Mouse (Mus musculus) heart, embryonic 16.5 days (tissue): Measurements from ENCODE around the gene Bco2. TPM values are rescaled to one million over a fixed set of nuclear protein-coding genes. Genes with fewer than 3 reads are reported as not detected.

Experiments used
- ATAC-seq: fragments of 200-750 bp; cut with Nextera tagmentation; replicated peaks from 2 replicates; pipeline ENCODE4 v1.8.0; 2017; ENCODE audit warnings: moderate number of reproducible peaks; ENCODE audit not compliant: insufficient read depth, low FRiP score; ENCODE audit errors: extremely low read depth
- H3K27ac ChIP-seq: fragments of 300-500 bp; sonication (generic); 2 replicates; pipeline ENCODE4 v1.5.1; 2014; ENCODE audit warnings: mild to moderate bottlenecking, low read length, control low read depth, moderate library complexity
- H3K27me3 ChIP-seq: fragments of 300-500 bp; sonication (generic); 2 replicates; pipeline ENCODE4 v1.6.1; 2014; ENCODE audit warnings: low read length, mixed read lengths; ENCODE audit not compliant: control insufficient read depth, insufficient read depth
- H3K36me3 ChIP-seq: fragments of 300-500 bp; sonication (generic); 2 replicates; pipeline ENCODE4 v1.6.1; 2014; ENCODE audit not compliant: control insufficient read depth, insufficient read depth
- H3K4me1 ChIP-seq: fragments of 300-500 bp; sonication (generic); 2 replicates; pipeline ENCODE4 v1.6.1; 2014; ENCODE audit warnings: low read length, mixed read lengths; ENCODE audit not compliant: control insufficient read depth, insufficient read depth
- H3K4me2 ChIP-seq: fragments of 300-500 bp; sonication (generic); 2 replicates; pipeline ENCODE4 v1.6.1; 2014; ENCODE audit warnings: low read depth, mild to moderate bottlenecking, control low read depth, low read length
- H3K4me3 ChIP-seq: fragments of 300-500 bp; sonication (generic); 2 replicates; pipeline ENCODE4 v1.5.1; 2014; ENCODE audit warnings: mild to moderate bottlenecking, control low read depth, low read length
- H3K9ac ChIP-seq: fragments of 300-500 bp; sonication (generic); 2 replicates; pipeline ENCODE4 v1.6.1; 2014; ENCODE audit warnings: low read length, control low read depth
- H3K9me3 ChIP-seq: fragments of 300-500 bp; sonication (generic); replicated peaks from 2 replicates; pipeline ENCODE4 v1.6.1; 2016; ENCODE audit warnings: low read length; ENCODE audit not compliant: control insufficient read depth
- WGBS: fragments of 180-500 bp; shearing (Covaris S2); extraction: QIAGEN DNeasy Blood & Tissue Kit; methylation state at CpG from one replicate; pipeline ENCODE4 v1.1.7; 2014; 5-methylcytosine and 5-hydroxymethylcytosine counted together
- polyA plus RNA-seq: library from polyadenylated mRNA; unstranded; fragments of >200 nt; fragmentation: Nextera tagmentation; extraction: Ambion mirVana; gene quantifications from 2 replicates; pipeline ENCODE4 v1.2.1, GENCODE M21; 2015

Bco2 gene
- polyA plus RNA-seq, 1 experiment from 2014 or later = 0.21 TPM

DNA sequence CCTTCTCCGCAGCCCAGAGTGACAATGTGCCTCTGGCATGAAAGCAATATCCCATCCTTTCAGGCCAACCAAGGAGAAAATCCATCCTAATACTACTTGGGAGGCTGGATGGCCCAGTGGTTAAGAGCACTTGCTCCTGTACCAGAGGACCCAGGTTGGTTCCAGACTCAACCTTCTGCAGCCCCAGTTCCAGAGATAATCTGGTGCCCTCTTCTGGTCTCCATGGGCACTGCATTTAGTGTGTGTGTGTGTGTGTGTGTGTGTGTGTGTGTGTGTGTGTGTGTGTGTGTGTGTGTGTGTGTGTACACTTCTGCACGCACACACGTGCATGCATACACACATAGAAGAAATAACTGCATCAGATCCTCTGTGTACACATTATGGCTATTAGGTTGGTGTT, 38.6 kb upstream of the Bco2 start:
- H3K4me3 ChIP-seq = no peak overlapping the region
- WGBS = 71% methylated on average over 3 of the region's 3 CpGs
- no peaks in the 10 kb centered on the region for H3K9me3 ChIP-seq
- no peaks in the 10 kb centered on the region for H3K4me1 ChIP-seq
- H3K27me3 ChIP-seq = no peaks in the 10 kb centered on the region
- H3K4me2 ChIP-seq = no peak overlapping the region
- no peak overlapping the region for H3K9ac ChIP-seq
- peaks cover 32% of the 10 kb centered on the region for H3K36me3 ChIP-seq
- ATAC-seq = no peak
- H3K27ac ChIP-seq = no peak overlapping the region

DNA sequence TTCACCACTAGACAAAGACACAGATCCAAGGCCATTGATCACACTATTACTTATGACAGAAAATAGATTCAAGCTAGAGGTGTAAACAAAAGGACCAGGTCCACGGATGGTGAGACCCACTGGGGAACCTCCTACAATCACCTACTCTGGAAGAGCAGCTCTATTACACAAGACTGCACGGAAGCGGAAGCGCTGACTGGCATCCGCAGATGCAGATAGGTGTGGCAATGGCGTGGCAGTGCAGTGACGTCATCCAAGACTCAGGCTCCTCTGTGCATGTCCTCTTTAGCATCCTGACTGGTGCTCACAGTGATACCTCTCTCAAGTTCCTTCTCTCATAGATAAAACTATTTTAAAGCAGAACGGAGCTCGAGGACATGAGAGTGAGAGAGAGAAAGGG, 38.0 kb upstream of the Bco2 start:
- no peaks in the 10 kb centered on the region for H3K4me1 ChIP-seq
- H3K9me3 ChIP-seq = no peaks in the 10 kb centered on the region
- 79% methylated on average over 9 of the region's 9 CpGs for WGBS
- H3K9ac ChIP-seq = no peak overlapping the region
- peaks cover 26% of the 10 kb centered on the region for H3K36me3 ChIP-seq
- ATAC-seq = no peak
- H3K27me3 ChIP-seq = no peaks in the 10 kb centered on the region
- H3K27ac ChIP-seq = no peak overlapping the region
- no peak overlapping the region for H3K4me2 ChIP-seq
- H3K4me3 ChIP-seq = no peak overlapping the region

DNA sequence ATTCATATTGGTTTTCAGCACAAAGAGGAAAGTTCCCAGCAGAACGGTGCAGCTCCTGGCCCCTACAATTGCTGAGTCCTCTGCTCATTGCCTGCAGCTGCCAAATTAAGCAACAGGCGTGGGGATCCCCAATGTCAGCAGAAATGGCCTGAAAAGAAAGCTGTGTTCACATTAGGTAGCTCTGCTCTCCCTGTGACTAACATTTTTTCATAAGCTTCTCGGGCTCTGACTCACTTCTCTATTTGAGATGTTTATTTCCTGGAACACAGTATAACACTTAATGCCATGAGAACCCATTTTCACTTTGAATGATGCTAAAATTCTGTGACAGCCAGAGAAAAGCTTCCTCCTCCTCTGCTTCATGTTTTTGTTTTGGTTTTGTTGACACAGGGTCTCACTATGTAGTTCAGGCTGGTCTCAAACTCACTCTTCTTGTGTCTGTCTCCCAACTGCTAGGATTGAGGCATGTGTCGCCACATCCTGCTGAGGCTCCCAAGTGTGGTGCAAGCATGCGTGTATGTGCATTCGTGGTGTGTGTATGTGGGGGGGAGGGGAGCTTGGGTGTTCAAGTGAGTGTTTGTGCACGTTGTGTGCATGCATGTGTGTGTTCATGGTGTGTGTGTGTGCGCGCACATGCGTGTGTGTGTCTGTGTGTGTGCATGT, 36.0 kb upstream of the Bco2 start:
- no peak overlapping the region for H3K4me3 ChIP-seq
- ATAC-seq = no peak
- 72% methylated on average over 10 of the region's 10 CpGs for WGBS
- peaks cover 9% of the 10 kb centered on the region for H3K36me3 ChIP-seq
- H3K27ac ChIP-seq = no peak overlapping the region
- H3K4me2 ChIP-seq = no peak overlapping the region
- no peak overlapping the region for H3K9ac ChIP-seq
- H3K4me1 ChIP-seq = no peaks in the 10 kb centered on the region
- no peaks in the 10 kb centered on the region for H3K27me3 ChIP-seq
- H3K9me3 ChIP-seq = no peaks in the 10 kb centered on the region

DNA sequence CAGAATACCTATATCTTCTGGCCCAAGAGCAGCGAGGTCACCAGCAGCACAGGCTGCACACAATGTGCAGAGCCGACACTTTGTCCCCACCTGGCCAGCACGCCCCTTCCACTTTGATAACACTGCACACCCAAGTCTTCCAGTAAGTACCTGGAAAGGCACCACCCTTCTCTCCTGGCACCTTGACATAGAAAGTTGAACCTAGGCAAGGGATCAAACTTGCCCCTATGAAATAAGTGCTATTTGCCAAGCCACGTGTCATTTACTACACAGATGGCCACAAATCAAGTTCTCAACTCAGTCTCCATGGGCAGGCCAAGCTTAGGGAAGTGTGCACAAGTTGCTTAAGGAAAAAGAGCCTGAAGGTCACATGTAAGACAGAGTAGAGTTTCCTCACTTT, 32.0 kb upstream of the Bco2 start:
- Histone ChIP-seq H3K27me3 (no peaks in the 10 kb centered on the region), H3K27ac (no peak overlapping the region), H3K9ac (no peak overlapping the region), H3K4me2 (no peak overlapping the region), H3K36me3 (no peaks in the 10 kb centered on the region), H3K9me3 (no peaks in the 10 kb centered on the region), H3K4me3 (no peak overlapping the region), H3K4me1 (no peaks in the 10 kb centered on the region)
- ATAC-seq = no peak
- 69% methylated on average over 4 of the region's 4 CpGs for WGBS

- Histone ChIP-seq H3K4me1 (no peaks in the 10 kb centered on the region), H3K27ac (no peak overlapping the region), H3K27me3 (no peaks in the 10 kb centered on the region), H3K4me3 (no peak overlapping the region), H3K9me3 (no peaks in the 10 kb centered on the region), H3K4me2 (no peak overlapping the region), H3K9ac (no peak overlapping the region), H3K36me3 (no peaks in the 10 kb centered on the region)
- ATAC-seq = no peak
- 79% methylated on average over 6 of the region's 6 CpGs for WGBS
Observed at GRCm38 (mm10) chr9:50585145-50585818, 30.3 kb upstream of the Bco2 start.

DNA sequence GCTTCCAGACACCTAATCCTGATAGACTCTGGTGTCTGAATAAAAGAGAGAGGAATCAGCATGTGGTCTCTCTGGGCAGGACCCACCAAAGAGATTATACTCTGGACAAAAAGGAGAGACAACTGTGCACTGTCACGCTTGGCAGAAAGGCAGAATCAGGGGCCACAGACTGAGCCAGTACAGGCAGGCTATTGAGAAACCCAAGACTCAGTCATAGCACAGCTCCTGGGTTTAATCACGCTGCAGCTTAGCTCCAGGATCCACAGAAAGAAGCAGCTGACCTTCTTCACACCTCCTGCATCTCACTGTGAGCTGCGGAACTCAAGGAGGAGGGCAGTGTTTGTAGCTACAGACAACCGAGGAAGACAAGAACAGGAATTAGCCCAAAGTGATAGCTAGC, 25.4 kb upstream of the Bco2 start:
- Histone ChIP-seq H3K36me3 (no peaks in the 10 kb centered on the region), H3K27ac (no peak overlapping the region), H3K9ac (no peak overlapping the region), H3K4me1 (no peaks in the 10 kb centered on the region), H3K27me3 (no peaks in the 10 kb centered on the region), H3K9me3 (no peaks in the 10 kb centered on the region), H3K4me2 (no peak overlapping the region), H3K4me3 (no peak overlapping the region)
- no peak for ATAC-seq
- WGBS = 29% methylated on average over 4 of the region's 4 CpGs

DNA sequence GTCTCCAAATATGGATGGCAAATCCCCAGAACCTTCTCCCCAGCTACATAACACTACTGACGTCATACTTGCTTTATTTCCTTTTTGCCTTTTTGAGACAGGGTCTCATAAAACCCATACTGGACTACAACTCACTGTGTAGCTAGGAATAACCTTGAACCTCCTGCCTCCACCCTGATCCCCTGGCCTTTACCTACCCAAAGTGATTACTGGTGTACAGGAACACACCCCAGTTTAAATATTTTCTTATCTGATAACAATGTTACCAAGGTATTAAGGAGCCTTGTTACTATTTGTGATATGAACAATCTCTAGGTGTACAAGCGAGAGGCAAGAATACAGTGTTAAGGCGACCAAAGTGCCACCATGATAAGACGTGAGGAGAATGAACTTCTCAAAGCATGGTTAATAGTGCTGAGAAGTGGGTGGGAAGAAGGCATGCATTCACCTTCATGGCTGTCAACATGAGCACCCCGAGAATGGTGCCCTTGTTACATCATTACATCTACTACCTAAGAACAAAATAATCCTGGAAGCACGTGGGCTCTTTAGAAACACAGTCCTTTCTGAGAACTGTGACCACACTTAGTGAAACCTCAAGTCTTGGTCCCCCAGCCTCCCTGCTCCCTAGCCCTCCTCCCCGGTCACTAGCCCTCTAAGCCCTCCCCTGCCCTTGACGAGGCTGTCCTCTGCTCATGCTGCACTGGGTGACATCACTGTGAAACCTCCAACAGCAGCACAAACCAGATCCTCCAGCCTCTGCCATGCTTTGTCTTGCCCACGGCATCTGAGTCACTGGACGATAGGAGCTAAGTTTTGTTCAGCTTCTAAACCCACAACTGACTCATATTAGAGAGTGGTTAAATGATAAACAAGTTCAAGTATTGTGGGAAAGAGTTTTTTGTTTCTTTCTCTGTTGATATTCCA, 14.9 kb upstream of the Bco2 start:
- no peaks in the 10 kb centered on the region for H3K9me3 ChIP-seq
- no peaks in the 10 kb centered on the region for H3K27me3 ChIP-seq
- no peaks in the 10 kb centered on the region for H3K36me3 ChIP-seq
- H3K4me3 ChIP-seq = no peak overlapping the region
- H3K4me2 ChIP-seq = no peak overlapping the region
- no peaks in the 10 kb centered on the region for H3K4me1 ChIP-seq
- WGBS = 60% methylated on average over 10 of the region's 10 CpGs
- no peak overlapping the region for H3K9ac ChIP-seq
- H3K27ac ChIP-seq = no peak overlapping the region
- no peak for ATAC-seq

DNA sequence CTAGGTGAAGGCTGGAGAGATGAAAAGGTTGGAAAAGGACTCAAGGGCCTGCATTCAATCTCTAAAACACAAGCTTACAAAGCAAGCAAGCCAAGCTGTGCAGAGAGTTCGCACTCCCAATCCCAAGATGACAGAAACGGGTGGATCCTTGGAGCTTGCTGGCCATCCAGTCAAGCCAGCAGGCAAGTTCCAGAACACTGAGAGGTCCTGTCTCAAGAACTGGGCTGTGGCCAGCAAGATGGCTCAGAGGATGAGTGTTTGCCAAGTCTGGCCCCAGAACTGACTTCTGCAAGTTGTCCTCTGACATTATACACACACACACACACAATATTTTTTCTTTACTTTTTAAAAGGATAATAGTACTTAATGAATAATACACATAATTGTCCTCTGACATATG, 12.9 kb upstream of the Bco2 start:
- no peak for ATAC-seq
- H3K9me3 ChIP-seq = no peaks in the 10 kb centered on the region
- no peaks in the 10 kb centered on the region for H3K36me3 ChIP-seq
- 81% methylated on average over 2 of the region's 2 CpGs for WGBS
- H3K27ac ChIP-seq = no peak overlapping the region
- H3K4me2 ChIP-seq = no peak overlapping the region
- no peak overlapping the region for H3K4me3 ChIP-seq
- no peaks in the 10 kb centered on the region for H3K4me1 ChIP-seq
- no peaks in the 10 kb centered on the region for H3K27me3 ChIP-seq
- no peak overlapping the region for H3K9ac ChIP-seq

DNA sequence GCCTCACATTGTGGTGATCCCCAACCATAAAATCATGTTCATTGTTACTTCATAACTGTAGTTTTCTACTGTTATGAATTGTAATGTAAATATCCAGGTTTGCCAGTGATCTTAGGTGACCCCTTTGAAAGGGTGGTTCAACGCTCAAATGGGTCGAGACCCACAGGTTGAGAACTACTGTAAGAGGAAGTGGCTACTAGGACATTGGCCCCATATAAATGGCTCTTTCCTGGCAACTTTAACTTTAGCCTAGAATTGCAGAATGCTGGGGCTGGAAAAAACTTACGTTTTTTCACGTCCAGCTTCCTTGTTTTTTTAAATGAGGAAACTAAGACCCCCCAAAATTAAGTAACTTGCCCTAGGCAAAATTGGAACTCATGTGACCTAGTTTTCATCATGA, 12.4 kb upstream of the Bco2 start:
- H3K4me1 ChIP-seq = no peaks in the 10 kb centered on the region
- H3K36me3 ChIP-seq = no peaks in the 10 kb centered on the region
- H3K4me3 ChIP-seq = no peak overlapping the region
- H3K27ac ChIP-seq = no peak overlapping the region
- H3K9me3 ChIP-seq = no peaks in the 10 kb centered on the region
- H3K27me3 ChIP-seq = no peaks in the 10 kb centered on the region
- H3K4me2 ChIP-seq = no peak overlapping the region
- 79% methylated on average over 4 of the region's 4 CpGs for WGBS
- no peak for ATAC-seq
- no peak overlapping the region for H3K9ac ChIP-seq
